Mouse (Mus musculus) heart, embryonic 14.5 days (tissue): ENCODE data around the gene Map4k3. TPM values are rescaled to one million over a fixed set of nuclear protein-coding genes. Genes with fewer than 3 reads are reported as not detected.
A peak's percentile ranks its signal among the peaks of the same experiment; 100 is the strongest.
"Not testable (repeated sequence)": the region's sequence is repeated elsewhere in the genome, so short reads cannot be mapped to it uniquely, and the experiment has no call there.

Source experiments
- ATAC-seq: fragments of 200-750 bp; cut with Nextera tagmentation; 2 replicates; pipeline ENCODE4 v1.8.0; 2017; ENCODE audit warnings: low read depth, moderate TSS enrichment; ENCODE audit not compliant: insufficient number of reproducible peaks, insufficient read depth, low FRiP score
- H3K27ac ChIP-seq, 2 experiments: fragments of 200-500 bp in 1 of 2; fragments of 300-500 bp in 1 of 2; sonication (generic) in 1 of 2; replicated peaks in 1 of 2; 2 replicates each; pipeline ENCODE4 v1.5.1; 2012 to 2014; ENCODE audit warnings: low read depth in 2 of 2, low read length in 2 of 2, control low read depth in 1 of 2, mild to moderate bottlenecking in 1 of 2, mixed read lengths in 1 of 2; ENCODE audit not compliant: control insufficient read depth in 1 of 2, insufficient read depth in 1 of 2
- H3K27me3 ChIP-seq: fragments of 300-500 bp; sonication (generic); 2 replicates; pipeline ENCODE4 v1.6.1; 2014; ENCODE audit warnings: mild to moderate bottlenecking, low read length, control low read depth; ENCODE audit not compliant: control insufficient read depth, insufficient read depth
- H3K36me3 ChIP-seq: fragments of 300-500 bp; sonication (generic); 2 replicates; pipeline ENCODE4 v1.6.1; 2014; ENCODE audit warnings: mild to moderate bottlenecking, control low read depth, low read length, mixed read lengths; ENCODE audit not compliant: control insufficient read depth, insufficient read depth
- H3K4me1 ChIP-seq, 2 experiments: fragments of 200-500 bp in 1 of 2; fragments of 300-500 bp in 1 of 2; sonication (generic) in 1 of 2; 2 replicates each; pipeline ENCODE4 v1.6.1; 2012 to 2014; ENCODE audit warnings: low read length in 2 of 2, control low read depth in 1 of 2, mixed read lengths in 1 of 2; ENCODE audit not compliant: control insufficient read depth in 2 of 2, insufficient read depth in 2 of 2
- H3K4me2 ChIP-seq: fragments of 300-500 bp; sonication (generic); 2 replicates; pipeline ENCODE4 v1.6.1; 2014; ENCODE audit warnings: mild to moderate bottlenecking, low read length
- H3K4me3 ChIP-seq, 2 experiments: fragments of 200-500 bp in 1 of 2; fragments of 300-500 bp in 1 of 2; sonication (generic) in 1 of 2; 2 replicates each; pipeline ENCODE4 v1.5.1; 2012 to 2014; ENCODE audit warnings: low read length in 2 of 2, mild to moderate bottlenecking in 2 of 2, control low read depth in 1 of 2, low read depth in 1 of 2, moderate library complexity in 1 of 2; ENCODE audit not compliant: control insufficient read depth in 1 of 2, insufficient read depth in 1 of 2
- H3K9ac ChIP-seq: fragments of 300-500 bp; sonication (generic); 2 replicates; pipeline ENCODE4 v1.6.1; 2014; ENCODE audit warnings: mild to moderate bottlenecking, low read length
- H3K9me3 ChIP-seq: fragments of 300-500 bp; sonication (generic); 2 replicates; pipeline ENCODE4 v1.6.1; 2016; ENCODE audit warnings: low read length, control low read depth; ENCODE audit not compliant: control insufficient read depth
- WGBS: fragments of 180-500 bp; shearing (Covaris S2); extraction: QIAGEN DNeasy Blood & Tissue Kit; methylation state at CpG from one replicate; pipeline ENCODE4 v1.1.7; 2014; 5-methylcytosine and 5-hydroxymethylcytosine counted together
- polyA plus RNA-seq: library from polyadenylated mRNA; unstranded; fragments of >200 nt; fragmentation: Nextera tagmentation; extraction: Ambion mirVana; gene quantifications from 2 replicates; pipeline ENCODE4 v1.2.1, GENCODE M21; 2014

Gene Map4k3
- polyA plus RNA-seq, 1 experiment from 2014 or later = 29.1 TPM

DNA sequence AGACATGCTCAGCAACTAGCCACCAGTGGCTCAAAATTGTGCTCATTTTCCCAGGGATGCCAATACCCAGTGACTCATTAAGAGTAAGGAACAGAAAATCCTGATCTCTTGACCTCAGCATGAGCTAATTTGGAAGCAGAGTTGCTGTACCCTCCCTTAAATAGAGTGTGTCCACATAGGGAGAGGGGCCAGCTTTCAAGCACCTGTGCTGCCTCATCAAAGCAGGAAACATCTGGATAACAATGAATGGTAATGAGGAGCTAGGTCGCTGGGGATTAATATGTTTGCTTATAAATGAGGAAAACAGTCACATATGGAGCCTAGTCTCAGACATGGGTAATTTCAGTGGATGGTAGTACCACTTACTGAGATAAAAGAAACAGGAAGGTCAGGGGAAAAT lies 24.2 kb upstream of the Map4k3 start:
- peak; percentile 47; the same call in 1 of the 2 replicates for ATAC-seq
- Histone ChIP-seq H3K36me3 (no peaks in the 10 kb centered on the region), H3K27ac (no peak overlapping the region), H3K27me3 (no peaks in the 10 kb centered on the region), H3K4me3 (no peak overlapping the region), H3K4me2 (no peak overlapping the region), H3K4me1 (peaks cover 5 to 9% of the 10 kb centered on the region in 2 experiments), H3K9me3 (no peaks in the 10 kb centered on the region; the same call in 1 of the 2 replicates), H3K9ac (no peak overlapping the region)
- WGBS = 30% methylated on average over 1 of the region's 1 CpGs

DNA sequence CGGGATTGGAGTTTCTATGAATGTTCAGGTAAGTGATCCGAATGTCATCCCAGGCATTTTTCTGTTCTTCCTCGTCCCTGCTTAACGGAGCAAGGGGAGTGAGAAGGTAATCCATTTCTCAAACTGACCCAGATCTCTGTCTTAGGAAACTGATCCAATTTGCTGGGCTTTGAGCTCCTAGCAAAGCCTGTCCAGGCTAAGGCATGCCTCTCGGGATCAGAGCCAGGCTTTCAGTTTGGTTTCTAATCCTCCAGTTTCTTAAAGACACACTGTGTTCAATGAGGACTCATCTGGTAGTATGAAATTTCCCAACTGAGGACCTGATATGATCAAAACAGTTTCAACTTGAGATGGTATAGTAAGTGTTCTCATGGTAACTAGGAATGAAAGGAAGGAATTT lies 11.1 kb upstream of the Map4k3 start:
- Histone ChIP-seq H3K4me1 (no peaks in the 10 kb centered on the region), H3K27me3 (no peaks in the 10 kb centered on the region), H3K27ac (no peak overlapping the region), H3K4me3 (no peak overlapping the region), H3K36me3 (no peaks in the 10 kb centered on the region), H3K4me2 (no peak overlapping the region), H3K9me3 (no peaks in the 10 kb centered on the region), H3K9ac (no peak overlapping the region)
- 83% methylated on average over 5 of the region's 5 CpGs for WGBS
- ATAC-seq = no peak

DNA sequence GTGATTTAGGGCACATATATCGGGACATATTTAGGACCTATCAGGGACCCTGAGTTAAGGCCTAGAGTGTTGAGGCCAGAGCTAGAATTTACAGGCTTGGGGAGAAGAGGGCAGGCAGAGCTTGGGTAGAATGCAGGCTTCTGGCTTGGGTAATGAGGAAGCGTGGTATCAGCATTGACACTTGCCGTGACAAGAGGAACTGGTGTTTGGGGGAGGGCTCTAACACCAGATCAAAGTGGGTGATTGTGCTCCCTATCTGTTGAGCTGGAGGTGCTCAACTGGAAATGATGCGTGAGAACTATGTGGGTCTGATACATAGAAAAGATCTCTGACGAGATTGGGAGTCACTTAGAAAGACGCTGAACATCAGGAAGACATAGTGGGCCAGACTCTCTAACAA lies 6.4 kb upstream of the Map4k3 start:
- H3K27me3 ChIP-seq = no peaks in the 10 kb centered on the region
- H3K27ac ChIP-seq = no peak overlapping the region
- no peak overlapping the region for H3K4me3 ChIP-seq
- no peak overlapping the region for H3K4me2 ChIP-seq
- no peak for ATAC-seq
- H3K9me3 ChIP-seq = no peaks in the 10 kb centered on the region
- no peak overlapping the region for H3K9ac ChIP-seq
- 63% methylated on average over 6 of the region's 6 CpGs for WGBS
- peaks cover 0 to 4% of the 10 kb centered on the region in 2 experiments; a peak in 1 of 4 replicates for H3K4me1 ChIP-seq
- no peaks in the 10 kb centered on the region for H3K36me3 ChIP-seq

DNA sequence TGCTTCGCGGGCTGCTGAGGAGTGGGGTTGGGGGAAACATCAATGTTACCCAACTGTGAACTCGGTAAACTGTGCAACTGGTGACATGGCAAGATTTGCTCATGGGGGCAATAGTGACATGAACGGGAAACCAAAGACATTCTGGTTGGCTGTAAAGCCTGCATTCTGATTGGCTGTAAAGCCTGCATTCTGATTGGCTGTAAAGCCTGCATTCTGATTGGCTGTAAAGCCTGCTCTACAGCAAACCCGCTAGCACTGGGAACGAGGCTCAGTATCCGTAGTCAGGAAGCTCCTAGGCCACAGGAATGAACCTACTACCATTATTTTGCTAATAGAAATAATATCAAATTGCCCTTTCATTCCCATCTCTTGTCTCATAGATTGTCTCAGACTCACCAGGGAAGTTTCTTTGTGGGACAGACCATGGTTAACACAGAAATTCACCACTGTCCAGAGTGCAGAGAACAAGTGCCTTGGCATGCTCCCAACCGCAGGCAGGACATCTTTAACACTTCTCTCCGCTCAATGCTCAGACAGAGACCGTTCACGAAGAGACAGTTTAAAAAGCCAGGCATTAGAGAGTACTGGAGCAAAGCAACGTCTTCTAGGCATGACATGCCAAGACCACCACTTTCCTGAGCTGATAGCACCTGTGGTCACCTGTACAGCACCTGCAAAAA lies 5.0 kb upstream of the Map4k3 start:
- Histone ChIP-seq H3K27ac (no peak overlapping the region), H3K9ac (no peak overlapping the region), H3K36me3 (no peaks in the 10 kb centered on the region), H3K27me3 (no peaks in the 10 kb centered on the region), H3K4me3 (no peak overlapping the region), H3K4me2 (no peak overlapping the region), H3K4me1 (peaks cover 2 to 14% of the 10 kb centered on the region in 2 experiments; a peak in 2 of 4 replicates), H3K9me3 (no peaks in the 10 kb centered on the region)
- 73% methylated on average over 12 of the region's 12 CpGs for WGBS
- no peak for ATAC-seq

DNA sequence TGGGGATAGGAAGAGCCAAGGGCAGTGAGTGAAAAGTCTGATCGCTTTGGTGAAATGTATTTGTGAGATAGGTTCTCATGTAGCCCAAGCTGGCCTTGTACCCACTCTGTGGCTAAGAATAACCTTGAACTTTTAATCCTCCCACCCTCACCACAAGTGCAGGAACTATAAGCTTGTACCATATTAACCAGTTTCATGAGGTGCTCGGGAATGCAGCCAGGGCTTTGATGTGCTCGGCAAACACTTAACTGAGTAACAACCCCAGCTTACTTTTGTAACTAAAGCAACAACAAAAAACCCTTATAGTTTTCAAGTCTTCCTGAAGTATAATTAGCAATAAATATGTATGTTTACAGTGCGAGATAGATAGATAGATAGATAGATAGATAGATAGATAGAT lies 4.0 kb upstream of the Map4k3 start:
- H3K4me1 ChIP-seq = peaks cover 2 to 14% of the 10 kb centered on the region in 2 experiments; a peak in 2 of 4 replicates
- H3K27ac ChIP-seq = no peak overlapping the region
- ATAC-seq = no peak
- WGBS = 74% methylated on average over 4 of the region's 4 CpGs
- H3K4me3 ChIP-seq = no peak overlapping the region
- H3K9ac ChIP-seq = no peak overlapping the region
- H3K4me2 ChIP-seq = no peak overlapping the region
- no peaks in the 10 kb centered on the region for H3K27me3 ChIP-seq
- no peaks in the 10 kb centered on the region for H3K36me3 ChIP-seq
- H3K9me3 ChIP-seq = no peaks in the 10 kb centered on the region

DNA sequence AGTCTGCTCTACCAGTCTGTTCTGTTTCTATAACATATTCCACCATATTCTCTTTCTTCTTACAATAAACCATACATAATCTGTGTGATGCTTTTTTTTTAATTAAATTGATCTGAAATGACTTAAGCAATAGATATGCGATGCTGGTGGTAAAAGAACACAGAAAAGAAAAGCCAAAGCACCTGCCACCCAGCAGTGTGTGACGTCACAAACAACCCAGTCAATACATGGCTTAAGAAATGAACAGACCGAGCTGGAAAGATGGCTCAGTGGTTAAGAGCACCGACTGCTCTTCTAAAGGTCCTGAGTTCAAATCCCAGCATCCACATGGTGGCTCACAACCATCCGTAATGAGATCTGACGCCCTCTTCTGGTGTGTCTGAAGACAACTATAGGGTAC lies 2.0 kb upstream of the Map4k3 start:
- not testable (repeated sequence) for H3K4me3 ChIP-seq, ATAC-seq, H3K9ac ChIP-seq, H3K9me3 ChIP-seq, H3K36me3 ChIP-seq, H3K27me3 ChIP-seq, H3K4me2 ChIP-seq, H3K27ac ChIP-seq
- 89% methylated on average over 6 of the region's 6 CpGs for WGBS
- peaks cover 4 to 28% of the 10 kb centered on the region in 2 experiments for H3K4me1 ChIP-seq

DNA sequence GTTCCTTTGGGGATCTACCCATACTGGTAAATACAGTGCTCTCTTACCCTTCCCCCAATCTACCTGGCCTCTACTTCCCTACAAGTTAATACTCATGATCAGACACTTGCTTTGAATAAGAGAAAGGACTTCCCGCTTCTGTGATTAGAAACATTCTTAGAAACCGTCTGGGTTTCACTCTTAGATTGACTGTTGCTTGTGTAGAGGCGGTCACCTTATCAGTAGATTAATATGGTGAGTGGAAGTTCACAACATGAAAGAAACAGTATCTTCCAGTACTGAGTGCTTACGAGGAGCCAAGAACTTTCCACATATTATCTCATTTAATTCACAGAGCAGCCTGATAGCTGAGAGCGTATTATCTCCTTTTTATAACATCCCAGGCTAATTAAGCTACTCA lies 1.5 kb upstream of the Map4k3 start:
- Histone ChIP-seq H3K27me3 (no peaks in the 10 kb centered on the region), H3K4me2 (no peak overlapping the region), H3K4me3 (no peak overlapping the region), H3K36me3 (no peaks in the 10 kb centered on the region), H3K9ac (no peak overlapping the region), H3K27ac (peak overlapping the region in 1 of 2 experiments; percentile 98; a peak in 2 of 4 replicates), H3K4me1 (peaks cover 4 to 32% of the 10 kb centered on the region in 2 experiments), H3K9me3 (0 out of 2 replicates have a peak, but pooled peaks cover 4% of the 10 kb centered on the region)
- WGBS = 17% methylated on average over 5 of the region's 5 CpGs
- no peak for ATAC-seq
